Mouse (Mus musculus) cerebellum, adult 2 months (tissue): ENCODE data around the gene Sypl2. TPM values are rescaled to one million over a fixed set of nuclear protein-coding genes. Genes with fewer than 3 reads are reported as not detected.
A peak's percentile ranks its signal among the peaks of the same experiment; 100 is the strongest.

Experiments
- DNase-seq, 2 experiments: peaks; one replicate each; pipeline ENCODE4 v3.0.0; 2021
- H3K27ac ChIP-seq: fragments of 200-500 bp; 2 replicates; pipeline ENCODE4 v1.5.1; 2012; ENCODE audit warnings: low read length, control low read depth, inconsistent platforms; ENCODE audit not compliant: insufficient read depth
- H3K27me3 ChIP-seq: fragments of 200-500 bp; 2 replicates; pipeline ENCODE4 v1.6.1; 2012; ENCODE audit warnings: inconsistent platforms, mild to moderate bottlenecking, low read length, moderate library complexity; ENCODE audit not compliant: control insufficient read depth, insufficient read depth
- H3K4me1 ChIP-seq: fragments of 200-500 bp; 2 replicates; pipeline ENCODE4 v1.6.1; 2011; ENCODE audit warnings: low read length; ENCODE audit not compliant: control insufficient read depth, insufficient read depth
- H3K4me3 ChIP-seq: fragments of 200-500 bp; replicated peaks from 2 replicates; pipeline ENCODE3; 2011; ENCODE audit warnings: mild to moderate bottlenecking, low read depth, low read length, control low read depth; ENCODE audit not compliant: insufficient read depth
- CTCF ChIP-seq: fragments of 200-500 bp; IDR thresholded peaks from 2 replicates; pipeline ENCODE4 v1.5.1; 2011; ENCODE audit warnings: low read depth, mild to moderate bottlenecking, control low read depth, low read length, moderate library complexity, borderline replicate concordance; ENCODE audit not compliant: insufficient read depth
- POLR2A ChIP-seq: fragments of 200-500 bp; IDR thresholded peaks from 2 replicates; pipeline ENCODE4 v1.6.1; 2011; ENCODE audit warnings: low read length, control low read depth, borderline replicate concordance; ENCODE audit not compliant: insufficient read depth
- WGBS: fragments of 180-500 bp; shearing (Covaris S2); methylation state at CpG from one replicate; pipeline ENCODE4 v1.1.7; 2018; 5-methylcytosine and 5-hydroxymethylcytosine counted together
- polyA plus RNA-seq: library from polyadenylated mRNA; depleted of rRNA; stranded (reverse); fragments of >200 nt; gene quantifications from 2 replicates; pipeline ENCODE4 v1.2.3, GENCODE M21; 2012

Gene Sypl2
- polyA plus RNA-seq, 1 experiment, result 2.4 TPM

DNA sequence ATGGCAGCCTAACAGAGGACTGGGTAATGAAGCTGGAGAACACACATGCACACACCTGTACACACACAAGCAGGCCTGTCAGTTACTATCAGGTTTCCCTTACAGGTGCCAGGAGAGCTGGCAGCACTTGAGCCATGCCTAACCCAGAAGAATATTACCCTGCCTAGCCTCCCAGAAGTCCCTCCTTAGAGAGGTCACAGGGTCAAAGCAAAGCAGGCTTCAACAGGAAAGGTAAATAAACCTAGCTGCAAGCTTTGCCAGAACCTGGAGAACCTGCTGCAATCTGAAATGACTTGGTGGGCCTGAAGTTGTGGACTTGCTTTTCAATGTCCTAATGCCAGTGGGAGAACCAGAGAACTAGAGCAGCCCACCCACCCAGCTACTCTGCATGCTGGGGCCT lies 23.9 kb downstream of the Sypl2 start:
- TF ChIP-seq POLR2A, result no peak
- TF ChIP-seq CTCF, result no peak
- peak overlapping the region; percentile 25; the same call in 1 of the 2 replicates for H3K27ac ChIP-seq
- H3K4me3 ChIP-seq, result no peak overlapping the region
- peaks cover 32% of the 10 kb centered on the region for H3K4me1 ChIP-seq
- no peaks in the 10 kb centered on the region for H3K27me3 ChIP-seq
- peak in 1 of 2 experiments; percentile 15 for DNase-seq

DNA sequence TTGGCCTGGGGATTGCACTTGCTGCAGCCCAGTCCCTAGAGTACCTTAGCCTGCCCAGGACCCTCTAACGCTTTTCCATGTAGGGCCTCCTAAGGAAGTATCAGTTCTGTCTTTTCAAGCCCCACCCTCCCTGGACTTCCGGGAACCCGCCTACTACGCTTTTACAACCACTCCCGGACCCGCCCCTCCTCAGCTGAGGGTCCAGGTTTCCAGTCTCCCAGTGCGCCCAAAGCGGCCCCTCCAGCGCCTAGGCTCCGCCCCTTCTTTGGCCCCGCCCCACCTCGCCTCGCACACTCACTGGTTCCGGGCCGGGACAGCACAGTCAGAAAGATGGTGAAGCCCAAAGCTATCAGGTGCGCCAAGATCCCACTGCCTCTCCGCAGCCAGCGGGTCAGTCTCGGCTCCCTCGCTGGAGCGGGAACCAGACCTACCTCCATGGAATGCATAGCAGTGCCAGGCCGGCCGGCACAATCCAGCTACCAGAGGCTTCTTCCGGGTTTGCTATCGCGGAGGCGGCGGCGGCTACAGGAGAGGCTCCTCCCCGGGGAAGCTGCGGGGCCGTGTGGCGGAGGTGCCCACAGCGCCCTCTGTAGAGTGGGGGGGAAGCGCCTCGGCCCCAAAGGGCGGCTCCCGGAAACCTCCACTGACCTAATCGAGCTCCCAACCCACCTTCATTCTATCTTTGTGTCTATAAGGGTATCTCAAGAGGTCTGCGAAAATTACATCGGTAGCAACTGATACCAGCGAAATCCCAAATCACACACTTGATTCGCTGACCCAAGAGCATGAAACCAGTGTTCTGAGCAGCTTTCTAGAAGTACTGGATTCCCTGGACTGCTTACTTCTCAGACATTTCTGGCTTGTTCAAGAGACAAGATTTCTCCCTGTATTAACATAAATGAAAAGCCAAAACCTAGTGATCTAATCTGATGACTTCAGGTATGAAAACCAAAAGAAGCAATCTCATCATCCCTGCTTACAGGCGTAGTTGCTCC lies 25.8 kb downstream of the Sypl2 start, which contains the start of gene Cyb561d1:
TSS of gene Cyb561d1 (minus strand) at position 884 of the 995 bp plus-strand sequence.
- Histone ChIP-seq H3K4me3 (peak within 1 kb of the TSS; percentile 96), H3K27me3 (no peaks in the 10 kb centered on the region), H3K4me1 (peaks cover 48% of the 10 kb centered on the region), H3K27ac (peak within 1 kb of the TSS; percentile 76)
- WGBS, result 3% methylated on average over 43 of the region's 44 CpGs
- TF ChIP-seq POLR2A (peak; percentile 53; the same call in 1 of the 2 replicates), CTCF (peak; percentile 25; the same call in 1 of the 2 replicates)
- DNase-seq, result peak; percentile 86 to 90

DNA sequence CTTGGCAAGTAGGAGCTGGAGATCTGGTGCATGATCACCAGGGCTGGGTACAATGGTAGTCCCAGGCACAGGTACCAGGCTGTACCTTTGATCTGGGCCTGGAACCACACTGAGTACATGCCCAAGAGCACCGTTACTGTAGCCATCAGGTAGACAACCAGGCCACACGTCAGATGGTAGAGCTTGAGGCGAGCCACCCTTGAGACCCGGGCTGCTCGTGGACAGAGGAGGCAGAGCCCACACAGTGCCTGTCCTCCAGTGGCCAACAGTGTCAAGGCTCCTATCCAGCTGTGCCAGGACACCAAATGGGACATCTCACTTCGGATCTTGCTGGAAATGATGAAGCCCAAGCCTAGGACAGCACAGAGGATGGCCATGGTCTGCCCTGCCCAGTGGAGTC lies 27.2 kb downstream of the Sypl2 start:
- H3K4me1 ChIP-seq, result peaks cover 54% of the 10 kb centered on the region
- 88% methylated on average over 6 of the region's 6 CpGs for WGBS
- H3K27ac ChIP-seq, result no peak overlapping the region
- no peak overlapping the region for H3K4me3 ChIP-seq
- no peak for TF ChIP-seq POLR2A
- TF ChIP-seq CTCF, result no peak
- no peaks in the 10 kb centered on the region for H3K27me3 ChIP-seq
- peak in 1 of 2 experiments; percentile 17 for DNase-seq

DNA sequence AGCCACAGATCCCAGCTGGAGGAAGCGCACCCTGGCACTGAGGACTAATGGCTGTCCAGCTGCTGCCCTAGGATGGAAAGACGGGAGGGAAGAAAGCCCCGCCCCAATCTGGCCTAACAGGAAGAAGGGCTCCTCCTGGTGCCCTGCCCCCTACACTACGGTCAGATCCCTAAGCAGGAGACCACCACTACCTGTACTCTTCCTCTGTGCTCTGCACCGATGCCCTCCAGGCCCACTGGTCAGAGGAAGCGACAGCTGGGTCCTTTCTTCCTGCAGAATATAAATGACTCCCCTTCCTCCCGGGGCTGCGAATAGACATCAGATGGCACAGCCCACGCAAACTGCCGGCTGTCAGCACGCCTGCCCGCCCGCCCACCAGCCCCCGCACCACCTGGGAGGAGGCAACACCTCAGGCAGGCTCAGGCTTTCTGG lies 29.4 kb downstream of the Sypl2 start:
- WGBS, result 15% methylated on average over 14 of the region's 14 CpGs
- peak; percentile 68 to 76 for DNase-seq
- Histone ChIP-seq H3K27me3 (no peaks in the 10 kb centered on the region), H3K4me1 (peaks cover 49% of the 10 kb centered on the region), H3K27ac (peak overlapping the region; percentile 92), H3K4me3 (peak overlapping the region; percentile 51)
- TF ChIP-seq POLR2A, result 0 out of 2 replicates have a peak, but pooled peaks have one; percentile 32
- TF ChIP-seq CTCF, result no peak

DNA sequence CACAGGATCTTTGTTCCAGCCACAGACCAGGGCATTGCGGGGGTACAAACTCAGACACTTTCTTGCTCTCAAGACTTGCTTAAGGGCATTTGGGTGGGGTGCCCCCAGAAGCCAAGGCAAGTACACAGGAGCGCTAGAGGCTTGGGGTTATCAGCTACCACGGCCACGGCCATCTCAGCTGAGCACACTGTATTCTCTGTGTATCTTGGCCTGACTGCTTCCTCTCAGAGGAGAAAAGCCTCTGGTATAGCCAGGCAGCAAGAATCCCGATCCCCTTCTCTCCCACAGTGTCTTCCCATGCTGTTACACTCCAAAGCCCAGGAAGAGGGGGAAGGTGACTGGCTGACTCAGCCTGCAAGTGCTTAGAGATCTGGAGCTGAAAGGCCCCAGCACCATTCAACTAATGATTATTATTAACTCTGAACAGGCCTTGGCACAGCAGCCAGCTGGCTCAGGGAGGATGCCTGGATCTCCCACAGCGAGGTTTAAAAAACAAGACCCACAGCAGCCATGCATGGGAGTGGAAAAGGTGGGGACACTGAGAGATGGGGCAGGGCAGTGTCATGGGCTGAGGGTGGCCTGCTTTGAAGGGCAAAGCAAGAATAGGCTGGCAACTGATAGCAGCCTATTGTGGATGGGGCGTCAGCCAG lies 30.4 kb downstream of the Sypl2 start:
- Histone ChIP-seq H3K27ac (peak overlapping the region; percentile 92), H3K4me1 (peaks cover 40% of the 10 kb centered on the region), H3K4me3 (peak overlapping the region; percentile 32), H3K27me3 (no peaks in the 10 kb centered on the region)
- 29% methylated on average over 7 of the region's 7 CpGs for WGBS
- no peak for TF ChIP-seq POLR2A
- TF ChIP-seq CTCF, result no peak
- DNase-seq, result peak; percentile 53 to 59

DNA sequence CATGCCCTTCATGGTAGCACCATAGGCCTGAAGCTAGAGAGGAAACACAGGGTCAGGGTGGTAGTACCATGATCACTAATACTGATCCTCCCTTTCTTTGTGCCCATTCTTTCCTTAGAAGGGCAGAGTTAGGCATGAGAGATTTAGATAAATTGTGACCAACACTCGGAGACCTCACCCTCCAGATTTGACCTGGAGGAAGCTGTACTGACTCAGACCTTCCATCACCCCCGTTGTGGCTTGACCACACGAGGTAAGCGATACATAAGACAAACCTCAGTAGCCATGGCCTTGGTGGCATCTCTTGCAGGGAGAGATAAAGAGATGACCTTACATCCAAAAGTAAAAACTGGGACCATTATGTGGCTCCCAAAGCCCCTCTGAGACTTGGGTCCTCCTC lies 31.2 kb downstream of the Sypl2 start:
- H3K27ac ChIP-seq, result peak overlapping the region; percentile 92; the same call in 1 of the 2 replicates
- H3K4me3 ChIP-seq, result no peak overlapping the region
- WGBS, result 89% methylated on average over 4 of the region's 4 CpGs
- H3K4me1 ChIP-seq, result peaks cover 42% of the 10 kb centered on the region
- no peak for TF ChIP-seq POLR2A
- TF ChIP-seq CTCF, result no peak
- DNase-seq, result no peak
- H3K27me3 ChIP-seq, result no peaks in the 10 kb centered on the region

DNA sequence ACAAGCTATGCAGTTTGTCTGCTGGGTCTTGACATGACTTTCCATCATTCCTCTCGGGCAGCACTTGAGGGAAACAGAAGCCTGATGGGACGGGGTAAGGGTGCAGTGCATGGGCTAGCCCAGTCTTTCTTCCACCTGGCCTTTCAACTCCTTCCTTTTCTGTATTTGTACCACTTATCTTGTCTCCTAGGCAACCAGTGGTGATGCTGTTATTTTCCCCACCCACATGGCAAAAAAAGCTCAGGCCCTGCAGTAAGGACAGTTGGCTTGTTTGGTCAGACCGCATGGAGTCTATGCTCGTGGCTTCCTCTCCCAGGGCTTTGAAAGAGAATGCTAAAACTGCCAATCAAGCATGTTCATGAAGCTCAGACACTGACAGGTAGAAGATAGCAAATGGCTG lies 32.8 kb downstream of the Sypl2 start:
- H3K27ac ChIP-seq, result no peak overlapping the region

More for the DNA sequence above, 32.8 kb downstream of the Sypl2 start:
- no peaks in the 10 kb centered on the region for H3K27me3 ChIP-seq
- no peak for DNase-seq
- TF ChIP-seq POLR2A, result no peak
- TF ChIP-seq CTCF, result no peak
- WGBS, result 71% methylated on average over 4 of the region's 4 CpGs
- H3K4me1 ChIP-seq, result peaks cover 50% of the 10 kb centered on the region
- H3K4me3 ChIP-seq, result no peak overlapping the region
